Mouse (Mus musculus) CD4-positive helper T cell, adult 2 months (primary cell): ENCODE measurements around the gene Katnal1.
A peak's percentile ranks its signal among the peaks of the same experiment; 100 is the strongest.

ENCODE experiments used
- DNase-seq: peaks from one replicate; pipeline ENCODE4 v3.0.0-alpha.2; 2012; ENCODE audit warnings: low read depth, missing footprints, low spot score

The Katnal1 gene

DNA sequence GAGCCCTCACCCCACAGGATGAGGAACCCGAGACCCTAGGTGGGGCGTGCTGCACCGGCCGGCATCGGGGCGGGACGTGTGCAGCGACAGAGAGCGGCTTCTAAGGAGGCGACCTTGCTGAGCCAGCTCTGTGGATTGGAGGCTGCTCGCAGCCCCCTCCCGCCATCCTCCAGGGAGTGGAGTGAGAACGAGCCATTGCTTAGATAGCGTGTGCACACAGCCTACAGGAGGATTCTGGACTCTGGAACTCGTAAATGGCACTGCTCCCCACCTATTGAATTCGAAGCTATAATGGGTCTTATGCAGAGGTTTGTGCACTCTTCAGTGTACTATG lies at the start of gene Katnal1:
Gene Katnal1 (minus strand): TSS at position 205 of the 334 bp plus-strand sequence.
- DNase-seq = no peak

DNA sequence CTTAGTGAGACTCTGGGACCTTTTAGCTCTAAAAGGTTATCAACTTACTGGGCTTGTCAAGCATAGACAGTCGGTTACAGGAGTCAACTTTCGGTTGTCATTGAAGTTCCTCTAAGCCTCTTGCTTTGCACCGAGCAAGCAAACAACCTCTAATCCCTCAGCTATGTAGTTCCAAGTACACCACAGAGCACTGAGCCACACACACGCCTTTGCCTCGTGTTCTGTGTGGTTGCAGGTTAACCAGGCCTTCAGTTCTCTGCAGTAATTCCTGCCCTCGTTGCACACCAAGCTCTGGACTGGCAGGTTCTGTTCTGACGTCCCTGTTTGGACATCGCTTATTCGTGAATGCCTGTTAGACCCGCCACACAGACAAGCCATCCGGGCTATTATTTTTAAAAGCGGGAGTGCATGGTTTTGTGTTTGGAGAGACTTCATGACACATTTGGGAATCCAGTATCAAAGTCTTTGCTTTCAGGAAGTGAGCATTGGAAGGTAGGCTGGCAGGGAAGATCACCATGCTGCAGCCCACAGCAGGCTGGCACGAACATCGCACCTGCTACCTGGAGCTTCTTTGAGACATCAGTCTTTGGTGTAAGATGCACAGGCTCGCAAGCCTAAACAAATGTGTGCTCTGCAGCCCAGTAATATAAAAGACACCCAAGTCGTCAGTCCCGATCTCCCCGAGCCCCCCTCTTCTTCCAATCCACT lies 49.5 kb upstream of the Katnal1 start:
- peak; percentile 44 for DNase-seq

DNA sequence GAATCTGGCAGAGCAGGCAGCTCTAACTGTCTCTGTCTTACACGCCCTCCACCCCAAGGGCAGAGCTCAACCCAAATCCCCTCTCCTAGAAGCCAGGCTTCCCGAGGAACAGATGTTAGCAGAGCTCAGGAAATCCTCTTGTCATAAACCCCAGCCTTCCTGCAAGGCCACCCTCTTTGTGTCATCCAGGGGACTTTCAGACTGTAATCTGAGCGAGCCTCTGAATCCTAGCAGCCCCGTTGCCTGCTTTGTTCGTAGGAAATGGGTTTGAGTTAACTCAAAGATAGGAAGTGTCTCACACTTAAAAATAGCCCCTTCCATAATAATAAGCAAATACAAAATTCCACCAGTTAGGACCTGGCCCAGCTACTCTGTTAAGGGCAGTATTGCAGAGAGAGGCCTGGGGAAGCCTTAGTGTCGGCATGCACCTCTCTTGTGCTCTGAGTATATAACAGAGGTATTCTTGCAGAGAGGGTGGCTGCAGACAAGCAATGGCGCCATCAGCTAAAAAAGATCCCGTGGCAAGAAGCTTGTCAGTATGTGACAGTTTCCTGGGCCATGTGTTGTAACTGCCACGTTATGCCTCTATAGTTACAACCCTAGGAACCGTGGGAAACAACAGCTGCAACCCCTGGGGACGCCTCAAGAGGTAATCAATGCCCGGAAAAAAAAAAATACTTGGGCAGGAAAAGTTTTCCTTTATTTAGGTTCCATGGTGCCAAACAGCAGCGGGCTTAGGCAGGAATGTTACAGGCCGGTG lies 48.8 kb upstream of the Katnal1 start:
- peak; percentile 32 for DNase-seq

GRCm38 (mm10) chr5:148976876-148977275 lies 47.8 kb upstream of the Katnal1 start:
- DNase-seq = peak; percentile 80

DNA sequence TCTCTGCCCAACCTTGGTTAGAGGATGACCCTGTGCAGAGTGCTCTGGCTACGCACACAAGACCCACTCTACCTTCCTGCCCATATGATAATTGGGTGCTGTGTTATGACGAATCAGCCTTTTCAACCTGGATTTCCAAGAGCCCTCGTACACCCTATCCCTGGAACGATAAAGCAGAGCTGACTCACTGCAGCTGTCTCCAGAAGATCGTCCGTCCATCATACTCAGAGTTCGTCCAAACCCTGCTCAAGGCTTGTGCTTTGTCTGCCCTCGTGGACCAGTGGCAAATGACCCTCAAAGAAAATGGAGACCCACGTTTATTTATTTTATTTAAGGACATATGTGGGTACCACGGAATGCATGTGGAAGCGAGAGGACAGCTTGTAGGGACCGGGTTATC lies 45.9 kb upstream of the Katnal1 start:
- no peak for DNase-seq

DNA sequence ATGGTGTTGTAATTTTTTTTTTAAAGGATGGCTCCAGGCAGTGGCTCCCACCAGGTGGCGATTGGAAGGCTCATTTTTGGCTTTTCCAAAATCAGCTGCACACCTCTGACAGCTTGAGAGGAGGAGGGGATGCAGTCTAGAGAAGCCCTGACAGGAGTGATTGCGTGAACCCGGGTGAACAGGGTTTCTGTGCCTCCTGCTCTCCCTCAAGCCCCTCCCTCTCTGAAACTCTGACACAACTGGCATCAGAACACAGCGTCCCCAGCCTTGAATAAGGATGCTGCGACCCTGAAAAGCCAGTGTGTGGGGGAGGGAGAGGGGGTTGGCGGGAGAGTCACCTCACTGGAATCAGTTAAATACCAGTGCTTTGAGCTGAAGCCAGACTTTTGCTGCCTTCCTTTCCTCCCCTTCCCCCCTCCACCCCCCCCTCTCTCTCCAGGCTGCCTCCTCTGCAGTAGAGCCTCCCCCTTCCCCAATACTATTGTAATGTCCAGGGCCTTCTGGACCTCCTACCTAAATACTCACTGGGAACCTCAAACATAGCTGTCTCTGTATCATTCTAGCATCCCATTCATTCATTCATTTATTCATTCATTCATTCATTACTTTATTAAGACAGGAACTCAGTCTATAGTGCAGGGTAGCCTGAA lies 44.0 kb upstream of the Katnal1 start:
- no peak for DNase-seq

DNA sequence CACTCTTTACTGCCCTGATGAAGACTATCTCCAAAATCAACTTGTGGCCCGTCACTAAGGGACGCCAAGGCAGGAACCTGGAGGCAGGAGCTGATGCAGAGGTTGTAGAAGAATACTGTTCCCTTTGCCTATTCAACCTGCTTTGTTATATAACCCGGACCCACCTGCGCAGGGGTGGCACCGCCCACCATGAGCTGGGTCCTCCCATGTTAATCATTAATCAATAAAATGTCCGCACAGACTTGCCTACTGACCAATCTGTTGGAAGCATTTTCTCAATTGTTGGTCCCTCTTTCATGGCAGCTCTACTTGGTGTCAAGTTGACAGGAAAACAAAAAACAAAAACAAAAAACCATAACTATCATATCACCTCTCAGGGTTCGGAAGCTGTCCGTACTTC lies 43.0 kb upstream of the Katnal1 start:
- no peak for DNase-seq

DNA sequence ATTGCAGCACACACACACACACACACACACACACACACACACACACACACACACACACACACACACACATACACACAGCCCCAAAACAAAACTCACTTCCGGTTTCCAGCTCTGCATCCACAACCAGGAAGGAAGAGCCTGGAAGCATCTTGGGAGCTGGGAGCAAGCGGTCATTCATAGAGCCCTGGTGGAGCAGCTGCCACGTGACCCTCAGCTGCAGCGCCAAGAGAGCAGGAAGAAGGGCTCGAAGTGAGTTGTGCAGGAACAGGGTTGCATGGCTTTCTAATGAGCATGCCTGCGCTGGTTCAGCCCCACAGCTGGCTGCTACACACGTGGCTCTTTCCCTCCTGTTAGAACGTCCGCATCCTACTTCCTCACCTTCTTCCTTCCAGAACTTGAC lies 40.5 kb upstream of the Katnal1 start:
- peak; percentile 41 for DNase-seq

- DNase-seq = no peak
Measured at GRCm38 (mm10) chr5:148968958-148969576, 39.9 kb upstream of the Katnal1 start.

GRCm38 (mm10) chr5:148968179-148968578 lies 39.1 kb upstream of the Katnal1 start:
- no peak for DNase-seq

- DNase-seq = no peak
Measured at GRCm38 (mm10) chr5:148966395-148966794, 37.3 kb upstream of the Katnal1 start.

DNA sequence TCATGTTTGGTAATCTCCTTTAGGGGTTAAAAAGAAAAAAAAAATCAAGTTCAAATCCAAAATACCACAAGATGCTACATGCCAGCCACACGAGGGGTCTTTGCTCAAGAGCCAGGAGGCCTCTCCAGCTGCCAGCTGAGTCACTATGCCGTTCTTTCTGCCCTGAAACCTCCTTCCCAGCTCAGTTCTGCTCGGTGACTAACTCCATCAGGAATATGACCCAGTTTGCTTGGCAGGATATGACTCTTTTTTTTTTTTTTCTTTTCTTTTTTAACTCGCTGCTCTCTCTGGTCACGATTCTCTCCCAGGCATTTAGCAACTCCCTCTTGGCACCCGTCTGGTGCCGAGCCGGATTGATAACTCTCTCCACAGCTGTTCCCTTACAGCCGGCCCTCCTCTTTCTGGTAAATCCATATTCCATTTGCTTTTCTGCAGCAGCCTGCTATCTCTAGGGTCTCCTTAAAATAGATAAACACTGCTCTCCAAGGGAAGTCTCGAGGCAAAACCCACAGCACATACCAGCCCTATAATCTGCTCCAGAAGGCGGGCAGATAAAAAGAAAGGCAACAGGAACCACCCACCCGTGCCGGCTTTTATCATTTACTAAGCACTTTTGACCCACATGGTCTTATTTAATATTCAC lies 36.7 kb upstream of the Katnal1 start:
- DNase-seq = no peak

- DNase-seq = no peak
Measured at GRCm38 (mm10) chr5:148965089-148965591, 36.0 kb upstream of the Katnal1 start.

- no peak for DNase-seq
Measured at GRCm38 (mm10) chr5:148964251-148964650, 35.1 kb upstream of the Katnal1 start.

DNA sequence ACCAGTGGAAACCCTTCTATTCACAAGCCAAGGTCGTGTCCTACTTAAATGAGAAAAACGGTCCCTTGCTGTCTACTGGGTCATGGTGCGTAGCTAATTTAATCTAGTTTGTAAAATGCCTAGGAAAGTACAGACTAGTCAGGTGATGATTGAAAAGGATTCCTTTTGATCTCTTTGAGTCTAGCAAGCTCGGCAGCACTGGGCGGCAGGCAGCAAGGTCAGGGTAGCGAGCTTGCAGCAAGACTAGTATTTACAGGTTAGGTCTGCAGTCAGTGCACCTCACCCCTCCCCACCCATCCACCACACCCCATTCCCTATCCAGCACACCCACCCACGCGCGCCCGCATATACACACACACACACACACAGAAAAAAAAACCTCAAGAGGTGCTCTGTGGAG lies 31.1 kb upstream of the Katnal1 start:
- DNase-seq = peak; percentile 32

DNA sequence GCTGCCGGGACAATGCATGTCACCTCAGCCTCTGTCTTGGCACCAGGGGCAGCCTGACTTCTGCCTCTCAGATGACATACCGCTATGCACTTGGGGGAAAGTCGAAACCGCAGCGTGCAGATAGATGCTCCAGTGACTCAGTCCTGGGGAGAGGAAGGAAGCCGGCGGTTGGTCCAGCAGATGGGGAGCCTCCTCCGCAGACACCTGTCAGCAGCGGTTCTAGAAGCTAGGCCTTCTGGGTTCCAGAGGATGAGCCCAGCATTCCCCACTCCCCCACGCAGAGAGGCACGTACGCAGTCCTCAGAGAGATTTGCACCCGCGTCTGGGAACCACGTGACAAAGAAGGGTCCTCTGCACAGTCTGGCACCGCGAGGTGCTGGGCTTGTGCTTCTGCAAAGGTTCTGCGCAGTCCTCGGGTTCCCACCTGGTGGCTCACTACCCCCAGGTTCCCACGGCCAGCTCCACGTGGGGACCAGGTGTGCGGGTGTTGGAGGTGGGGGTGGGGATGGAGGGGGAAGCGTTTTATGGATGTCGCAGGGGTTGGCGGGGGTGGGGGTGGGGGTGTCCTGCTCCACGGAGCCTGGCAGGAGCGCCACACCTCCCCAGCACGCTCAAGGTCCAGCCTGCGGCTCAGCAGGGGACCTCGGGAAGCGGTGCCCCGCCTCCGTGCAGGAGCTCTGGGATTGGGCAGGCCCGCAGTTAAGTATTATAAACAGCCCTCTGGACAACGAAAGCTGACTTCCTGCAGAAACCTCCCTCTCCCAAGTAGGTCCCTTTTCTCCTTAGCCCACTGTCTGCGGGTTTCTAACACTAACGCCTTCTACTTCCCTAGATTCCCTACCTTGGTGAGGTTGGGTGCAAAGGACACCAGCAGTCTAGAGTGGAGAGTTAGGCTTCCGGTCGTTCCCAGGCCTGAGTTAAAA lies 30.2 kb upstream of the Katnal1 start:
- peak; percentile 83 for DNase-seq

DNA sequence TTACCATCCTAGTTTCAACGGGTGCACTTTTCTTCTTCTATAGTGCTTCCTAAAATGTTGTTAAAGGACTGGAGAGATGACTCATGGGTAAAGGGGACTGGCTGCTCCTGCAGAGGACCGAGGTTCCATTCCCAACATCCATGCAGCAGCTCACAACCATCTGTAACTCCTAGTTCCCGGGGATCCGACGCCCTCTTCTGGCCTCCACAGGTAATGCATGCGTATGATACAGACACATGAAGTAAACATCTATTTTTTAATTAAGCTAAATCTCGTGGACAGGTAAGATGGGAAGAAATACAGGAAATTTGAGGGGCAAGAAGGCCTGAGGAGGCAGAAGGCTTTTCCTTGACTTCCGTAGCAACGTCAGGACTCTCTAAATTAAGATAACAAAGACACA lies 29.2 kb upstream of the Katnal1 start:
- peak; percentile 27 for DNase-seq

GRCm38 (mm10) chr5:148956898-148957535 lies 27.9 kb upstream of the Katnal1 start:
- DNase-seq = peak; percentile 40

- no peak for DNase-seq
Measured at GRCm38 (mm10) chr5:148956091-148956490, 27.0 kb upstream of the Katnal1 start.

DNA sequence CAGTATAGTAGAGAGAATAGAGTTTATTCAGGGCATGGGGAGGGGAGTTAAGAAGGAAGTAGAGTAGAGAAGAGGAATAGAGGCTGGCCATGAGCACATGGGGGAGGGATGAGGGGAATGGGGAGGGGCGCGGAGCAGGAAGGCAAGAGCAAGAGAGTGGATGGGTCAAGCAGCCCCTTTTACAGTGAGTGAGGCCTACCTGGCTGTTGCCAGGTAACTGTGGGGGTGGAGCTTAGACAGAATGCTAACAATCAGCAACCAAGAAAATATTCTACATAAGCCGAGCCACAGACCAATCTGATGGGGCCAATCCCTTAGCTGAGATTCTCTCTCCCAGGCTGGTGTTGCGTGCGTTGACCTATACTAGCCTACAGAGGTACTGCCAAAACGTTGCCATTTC lies 26.5 kb upstream of the Katnal1 start:
- DNase-seq = no peak
